Mouse (Mus musculus): ENCODE data around the gene Thsd4.

DNA sequence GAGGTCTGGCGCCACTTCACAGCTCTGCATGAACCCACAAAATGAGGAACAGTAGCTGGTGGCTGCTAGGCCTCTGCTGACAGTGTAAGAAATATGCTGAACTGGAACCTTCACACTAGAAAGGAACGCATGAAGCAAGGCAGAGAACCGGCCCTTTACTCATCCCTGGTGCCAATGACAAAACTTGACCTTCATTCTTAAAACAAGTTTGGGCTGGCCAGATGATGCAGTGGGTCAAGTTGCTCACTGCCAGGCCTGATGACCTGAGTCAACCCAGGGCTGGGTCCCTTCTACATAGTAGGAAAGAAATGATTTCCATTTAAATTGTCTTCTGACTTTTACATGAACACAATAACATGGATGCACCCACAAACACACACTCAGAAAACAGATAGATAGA is 340.9 kb downstream of the Thsd4 start:
- TF ChIP-seq POLR2A (IDR thresholded peaks at IDR 0.05; ENCODE audit: extremely low read depth, insufficient read depth, low read length) (no peak), CTCF (IDR thresholded peaks at IDR 0.05; ENCODE audit: extremely low read depth, insufficient read depth, low read length) (no peak)

All from cortical plate, adult 2 months (tissue).